Mouse (Mus musculus) kidney, adult 2 months (tissue): Measurements from ENCODE around the gene Akip1. TPM values are rescaled to one million over a fixed set of nuclear protein-coding genes. Genes with fewer than 3 reads are reported as not detected.

ENCODE experiments used
- DNase-seq: peaks from one replicate; pipeline ENCODE4 v3.0.0; 2021
- H3K27ac ChIP-seq: fragments of 200-500 bp; 2 replicates; pipeline ENCODE4 v1.5.1; 2012; ENCODE audit warnings: low read depth, low read length, control low read depth, inconsistent platforms; ENCODE audit not compliant: insufficient read depth
- H3K27me3 ChIP-seq: fragments of 200-500 bp; replicated peaks from 2 replicates; pipeline ENCODE4 v1.6.1; 2012; ENCODE audit warnings: mild to moderate bottlenecking, moderate library complexity, low read length, inconsistent platforms; ENCODE audit not compliant: control insufficient read depth, insufficient read depth
- H3K36me3 ChIP-seq: fragments of 200-500 bp; 2 replicates; pipeline ENCODE4 v1.6.1; 2012; ENCODE audit warnings: mild to moderate bottlenecking, moderate library complexity, low read length, inconsistent platforms; ENCODE audit not compliant: control insufficient read depth, insufficient read depth
- H3K4me1 ChIP-seq: fragments of 200-500 bp; 2 replicates; pipeline ENCODE4 v1.6.1; 2011; ENCODE audit warnings: low read length; ENCODE audit not compliant: control insufficient read depth, insufficient read depth
- H3K4me3 ChIP-seq: fragments of 200-500 bp; 2 replicates; pipeline ENCODE4 v1.5.1; 2011; ENCODE audit warnings: mild to moderate bottlenecking, low read depth, low read length, control low read depth; ENCODE audit not compliant: insufficient read depth
- CTCF ChIP-seq: fragments of 200-500 bp; conservative IDR thresholded peaks from 2 replicates; pipeline ENCODE4 v1.5.1; 2011; ENCODE audit warnings: low read depth, mild to moderate bottlenecking, control low read depth, low read length, moderate library complexity, mixed read lengths; ENCODE audit not compliant: insufficient read depth, insufficient read length
- POLR2A ChIP-seq: fragments of 200-500 bp; IDR thresholded peaks from one replicate; pipeline ENCODE4 v1.6.1; 2011; ENCODE audit warnings: low read depth, low read length, control low read depth
- WGBS: fragments of 180-500 bp; shearing (Covaris S2); methylation state at CpG from one replicate; pipeline ENCODE4 v1.1.7; 2018; 5-methylcytosine and 5-hydroxymethylcytosine counted together
- polyA plus RNA-seq: library from polyadenylated mRNA; depleted of rRNA; stranded (reverse); fragments of >200 nt; gene quantifications from 2 replicates; pipeline ENCODE4 v1.2.3, GENCODE M21; 2012; rRNA removed

Akip1 gene
- polyA plus RNA-seq, 1 experiment = 29.8 TPM

- DNase-seq = peak; percentile 89
Observed at GRCm38 (mm10) chr7:109752008-109752925, 48.8 kb downstream of the Akip1 start, which contains the start of gene Tmem9b. Gene Tmem9b (minus strand): TSS chr7:109752875.

GRCm38 (mm10) chr7:109754034-109754433 is 50.5 kb downstream of the Akip1 start:
- Histone ChIP-seq H3K4me3 (no peak overlapping the region), H3K4me1 (peaks cover 12% of the 10 kb centered on the region), H3K27ac (no peak overlapping the region), H3K27me3 (no peaks in the 10 kb centered on the region), H3K36me3 (no peaks in the 10 kb centered on the region)
- TF ChIP-seq CTCF = no peak
- TF ChIP-seq POLR2A = no peak
- no peak for DNase-seq
- WGBS = 93% methylated on average over 8 of the region's 8 CpGs

More at GRCm38 (mm10) chr7:109752008-109752925, 48.8 kb downstream of the Akip1 start, which contains the start of gene Tmem9b:
- TF ChIP-seq POLR2A (peak; percentile 37), CTCF (0 out of 2 replicates have a peak, but pooled peaks have one; percentile 6)
- Histone ChIP-seq H3K36me3 (no peaks in the 10 kb centered on the region), H3K27me3 (no peaks in the 10 kb centered on the region), H3K27ac (peak within 1 kb of the TSS; percentile 83), H3K4me1 (peaks cover 15% of the 10 kb centered on the region), H3K4me3 (peak within 1 kb of the TSS; percentile 72)
- under 1% methylated on average over 74 of the region's 74 CpGs for WGBS

DNA sequence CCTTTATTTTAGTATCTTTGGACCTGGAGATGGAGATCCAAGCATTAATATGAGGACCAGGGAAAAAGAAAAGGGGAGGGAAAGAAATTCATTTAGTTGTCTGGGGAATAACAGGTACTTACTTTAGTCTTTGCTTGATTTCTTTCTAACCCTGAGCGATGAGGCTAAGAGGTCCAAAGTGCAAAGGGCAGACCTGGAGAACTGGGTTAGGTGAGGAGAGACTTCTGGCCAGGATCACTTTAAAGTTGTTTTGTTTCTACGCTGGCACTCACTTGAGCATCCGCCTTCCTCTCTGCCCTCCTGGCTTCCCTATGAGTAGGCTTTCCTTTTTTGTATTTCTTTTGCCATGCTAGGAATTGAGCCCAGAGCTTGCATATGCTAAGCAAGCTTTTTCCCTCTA is 52.8 kb downstream of the Akip1 start:
- no peaks in the 10 kb centered on the region for H3K27me3 ChIP-seq
- peak; percentile 90 for DNase-seq
- no peaks in the 10 kb centered on the region for H3K36me3 ChIP-seq
- H3K4me1 ChIP-seq = peaks cover 12% of the 10 kb centered on the region
- H3K27ac ChIP-seq = no peak overlapping the region
- 66% methylated on average over 3 of the region's 3 CpGs for WGBS
- TF ChIP-seq CTCF = no peak
- no peak for TF ChIP-seq POLR2A
- no peak overlapping the region for H3K4me3 ChIP-seq

Other genes starting within 250 kb of the Akip1 start
- 0.03 and 0.04 TPM in 2 replicates for gene Trim66, start 195.6 kb upstream of the Akip1 start, polyA plus RNA-seq
- 278 and 374 TPM in 2 replicates for gene Rpl27a, start 184.5 kb upstream of the Akip1 start, polyA plus RNA-seq
- gene St5, start 85 bp upstream of the Akip1 start, polyA plus RNA-seq = 39.5 and 47.6 TPM in 2 replicates
- 0.08 TPM in 1 of 2 replicates, not detected in the other for gene BC051019, start 20.2 kb downstream of the Akip1 start, polyA plus RNA-seq
- gene Ascl3, start 28.0 kb downstream of the Akip1 start, polyA plus RNA-seq = 0.92 and 1.6 TPM in 2 replicates
- 65.8 and 74.5 TPM in 2 replicates for gene Tmem9b, start 49.2 kb downstream of the Akip1 start, polyA plus RNA-seq
- gene Nrip3, start 78.3 kb downstream of the Akip1 start, polyA plus RNA-seq = 1.6 and 1.7 TPM in 2 replicates
- gene Scube2, start 162.0 kb downstream of the Akip1 start, polyA plus RNA-seq = 0.28 and 0.37 TPM in 2 replicates